Comparison of ENCODE assay signal across 16 mouse cellular contexts in the genomic region with DNA sequence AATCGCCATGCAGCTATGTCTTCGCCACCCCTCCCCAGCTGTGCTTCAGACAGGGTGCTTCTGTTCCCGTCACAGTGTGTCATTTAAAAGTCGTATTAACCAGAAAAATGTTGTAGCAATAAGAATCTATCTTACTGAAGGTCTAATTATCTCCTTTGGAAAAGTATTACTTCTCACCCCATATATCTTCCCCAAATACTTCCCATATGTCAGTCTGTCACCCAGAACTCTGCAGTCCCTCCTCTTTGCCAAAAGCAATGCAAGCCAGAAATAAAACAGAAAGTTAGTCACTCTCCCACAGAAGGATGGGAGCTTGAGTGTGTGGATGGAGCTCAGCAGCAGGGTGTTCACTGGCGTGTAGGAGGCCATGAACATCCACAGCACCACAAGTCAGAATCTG. TPM values are rescaled to one million over a fixed set of nuclear protein-coding genes. Genes with fewer than 3 reads are reported as not detected.
A peak's percentile ranks its signal among the peaks of the same experiment; 100 is the strongest.
DNase-seq lines count a peak whose midpoint lies in the region; ATAC-seq lines count a peak whose summit lies in the region.
"Had no signal": no experiment of that assay in that cellular context is flagged by ENCODE, and none has a peak within 500 bp of the region (broad histone marks: within the 10 kb centered on the region; RNA-seq: fewer than 3 reads in every experiment).

No protein-coding gene starts in this region.

- DNase-seq in frontal cortex, postnatal 25 days (ENCODE audit: low spot score in 2 of 2) = no peak
- peak; percentile 59 to 63 for DNase-seq in right cerebral cortex, adult 2 months (ENCODE audit: low spot score in 2 of 2)
- no peak for DNase-seq in right cerebral cortex, postnatal 25 days
- peak; percentile 77 for DNase-seq in layer of hippocampus, adult 9-11 months
- DNase-seq in right cerebral cortex, postnatal 36 days (ENCODE audit: low spot score in 2 of 2) = peak; percentile 47 to 79
- no peak for DNase-seq in gastrocnemius, postnatal 10 days
- DNase-seq in testis, postnatal 14 days (ENCODE audit: low spot score) = no peak
- DNase-seq: adrenal gland, adult 2 months; cerebellum, adult 18-20 months; gastrocnemius, postnatal 14 days; kidney, postnatal 4 days; lung, postnatal 4 days; spleen, adult 18-20 months; thymus, postnatal 14 days had no signal

- peak; percentile 77 for ATAC-seq in frontal cortex, adult (ENCODE audit: low TSS enrichment)

RNA-seq across cellular contexts. Expression of gene AI597479, which starts 38.8 kb away (rescaled TPM):
- 10 to 100 TPM; 11.7 to 12.8 TPM for total RNA-seq in gastrocnemius, postnatal 10 days (2021)

RNA-seq across cellular contexts. Expression of gene Tgfbrap1, which starts 38.9 kb away (rescaled TPM):
- 10 to 100 TPM; 12.0 to 12.6 TPM for total RNA-seq in gastrocnemius, postnatal 10 days (2021)

RNA-seq across cellular contexts. Expression of gene Fhl2, which starts 59.5 kb away (rescaled TPM):
- 10 to 100 TPM; 21.7 to 22.1 TPM for total RNA-seq in gastrocnemius, postnatal 10 days (2021)
- total RNA-seq: hematopoietic stem cell, adult 5-6 weeks had no signal

Comparison
In these comparisons a context has a peak if more than half of its experiments do, and no peak if none do; other contexts are left out.
1. DNase-seq: peak in right cerebral cortex, adult 2 months (2 of 2), layer of hippocampus, adult 9-11 months (single experiment) and right cerebral cortex, postnatal 36 days (2 of 2); none in frontal cortex, postnatal 25 days (0 of 2), right cerebral cortex, postnatal 25 days (single experiment), gastrocnemius, postnatal 10 days (single experiment) and testis, postnatal 14 days (single experiment).